Mouse (Mus musculus) urinary bladder, postnatal 14 days (tissue): Measurements from ENCODE around the gene Slco6d1.
"Not testable (repeated sequence)": the region's sequence is repeated elsewhere in the genome, so short reads cannot be mapped to it uniquely, and the experiment has no call there.

Experiments
- DNase-seq: peaks from one replicate; pipeline ENCODE4 v3.0.0; 2021; ENCODE audit warnings: low spot score

The Slco6d1 gene

GRCm38 (mm10) chr1:98420824-98421223 lies at the start of gene Slco6d1:
Slco6d1 (plus strand) TSS chr1:98421124.
- DNase-seq = no peak

- no peak for DNase-seq
Measured at GRCm38 (mm10) chr1:98392001-98392400, 28.9 kb upstream of the Slco6d1 start.

GRCm38 (mm10) chr1:98447929-98448328 lies 27.0 kb downstream of the Slco6d1 start:
- no peak for DNase-seq

GRCm38 (mm10) chr1:98459224-98459623 lies 38.3 kb downstream of the Slco6d1 start:
- not testable (repeated sequence) for DNase-seq

- DNase-seq = not testable (repeated sequence)
Measured at GRCm38 (mm10) chr1:98476381-98476780, 55.5 kb downstream of the Slco6d1 start.

DNA sequence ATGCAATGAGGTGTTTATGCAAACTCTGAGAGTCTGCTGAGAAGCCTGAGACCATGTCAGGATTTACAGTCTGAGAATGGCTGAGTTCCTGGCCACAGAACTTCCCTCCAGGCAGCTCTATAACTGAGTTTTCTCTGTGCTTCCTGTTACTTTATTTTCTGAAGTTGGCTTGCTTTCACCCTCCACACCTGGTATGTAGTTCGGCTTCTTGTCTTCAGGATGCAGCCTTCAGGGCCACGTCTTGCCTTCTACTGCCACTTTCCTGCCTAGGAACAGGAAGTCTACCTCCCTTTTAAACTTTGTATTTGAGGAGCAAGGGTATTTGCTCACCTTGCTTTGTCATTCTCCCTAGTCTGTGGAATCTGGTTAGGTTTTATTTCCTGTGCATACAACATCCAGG lies 58.3 kb downstream of the Slco6d1 start:
- DNase-seq = no peak

GRCm38 (mm10) chr1:98505982-98506381 lies 85.1 kb downstream of the Slco6d1 start:
- no peak for DNase-seq

GRCm38 (mm10) chr1:98522977-98523376 lies 102.1 kb downstream of the Slco6d1 start:
- DNase-seq = no peak

GRCm38 (mm10) chr1:98523537-98523936 lies 102.6 kb downstream of the Slco6d1 start:
- no peak for DNase-seq

GRCm38 (mm10) chr1:98528368-98528767 lies 107.4 kb downstream of the Slco6d1 start:
- DNase-seq = not testable (repeated sequence)

- no peak for DNase-seq
Measured at GRCm38 (mm10) chr1:98545372-98545771, 124.4 kb downstream of the Slco6d1 start.

DNA sequence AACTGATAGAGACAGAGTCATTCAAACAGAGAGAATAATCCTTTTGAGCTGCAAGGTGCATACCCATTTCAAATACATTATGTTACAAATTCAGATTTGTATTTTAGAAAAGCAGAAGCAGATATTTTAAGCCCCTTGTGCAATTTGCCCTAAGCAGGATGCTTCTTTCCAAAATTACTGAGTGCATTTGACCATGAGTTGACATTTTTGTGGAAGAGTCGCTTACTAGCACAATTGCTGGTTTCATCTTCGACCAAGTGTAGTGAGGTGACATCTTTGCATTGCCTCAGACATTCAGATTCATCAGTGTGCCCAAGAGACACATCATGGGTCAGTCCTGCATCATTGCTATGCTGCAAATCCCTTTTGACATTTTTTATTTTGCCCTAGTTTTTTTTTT lies 133.5 kb downstream of the Slco6d1 start:
- no peak for DNase-seq

DNA sequence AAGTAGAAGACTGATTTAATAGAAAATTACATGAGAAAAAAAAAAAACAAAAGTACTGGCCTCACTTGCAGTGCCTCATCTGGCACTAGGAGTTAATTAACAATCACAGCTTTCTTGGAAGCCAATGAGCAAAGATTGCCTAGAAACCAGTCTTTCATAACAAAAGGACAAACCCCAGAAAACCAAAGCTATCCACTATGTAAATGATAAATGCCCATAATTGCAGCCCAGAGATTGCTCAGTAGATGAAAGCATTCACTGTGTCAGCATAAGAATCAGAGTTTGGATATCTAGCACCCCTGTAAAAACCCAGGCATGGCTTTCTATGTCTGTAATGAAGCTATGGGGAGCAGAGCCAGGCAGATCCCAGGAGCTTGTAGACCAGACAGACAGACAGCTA lies 144.8 kb downstream of the Slco6d1 start:
- no peak for DNase-seq
